Mouse (Mus musculus): ENCODE data around the gene Herc6.

DNA sequence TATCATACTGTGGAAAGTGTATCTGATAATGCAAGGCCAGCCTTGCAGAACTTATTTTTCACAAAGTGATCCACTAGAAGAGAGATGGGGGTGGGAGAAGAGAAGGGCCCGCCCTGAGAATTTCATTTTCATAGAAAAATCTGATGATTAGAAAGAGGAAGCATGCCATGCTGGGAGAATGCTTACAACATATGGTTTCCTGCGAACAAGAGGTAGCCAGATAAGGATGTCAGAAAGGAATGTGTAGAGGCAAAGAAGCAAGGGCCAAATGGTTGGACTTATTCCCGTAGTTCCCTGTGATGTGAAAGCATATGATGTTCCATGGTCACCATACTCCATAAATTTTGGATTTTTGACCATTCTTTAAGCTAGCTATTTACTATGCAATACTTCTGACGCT, 80.5 kb downstream of the Herc6 start:
- TF ChIP-seq POLR2A (IDR thresholded peaks at IDR 0.05; ENCODE audit: borderline replicate concordance, extremely low read depth, low read depth, low read length) (no peak), CTCF (IDR thresholded peaks at IDR 0.05; ENCODE audit: insufficient read depth, low read length) (no peak)

Data from lung, adult 2 months (tissue).